Mouse (Mus musculus) ES-Bruce4 (cell line): ENCODE data around the gene Smarca4.

ENCODE experiments used
- CTCF ChIP-seq: IDR thresholded peaks from one replicate; pipeline ENCODE4 v1.8.1; 2011; ENCODE audit warnings: low read depth, low read length
- EP300 ChIP-seq: IDR thresholded peaks from 2 replicates; pipeline ENCODE4 v1.6.1; 2011; ENCODE audit warnings: low read depth, low read length; ENCODE audit not compliant: insufficient read depth
- POLR2A ChIP-seq: IDR thresholded peaks from one replicate; pipeline ENCODE4 v1.8.1; 2011; ENCODE audit warnings: low read length; ENCODE audit not compliant: insufficient read depth

GRCm38 (mm10) chr9:21567051-21567450, 48.9 kb upstream of the Smarca4 start:
- TF ChIP-seq CTCF (no peak), POLR2A (no peak), EP300 (no peak)
